In genomic region chr2:32419359-32419758, GRCm38 (mm10) we compare ENCODE assay signal across 9 mouse cellular contexts. TPM values are rescaled to one million over a fixed set of nuclear protein-coding genes. Genes with fewer than 3 reads are reported as not detected.
DNase-seq lines count a peak whose midpoint lies in the region; ATAC-seq lines count a peak whose summit lies in the region.
"Had no signal": no experiment of that assay in that cellular context is flagged by ENCODE, and none has a peak within 500 bp of the region (broad histone marks: within the 10 kb centered on the region; RNA-seq: fewer than 3 reads in every experiment).

No protein-coding gene starts in this region.

- no peaks in the 10 kb centered on the region for H3K27me3 ChIP-seq in liver, embryonic 16.5 days (ENCODE audit: control insufficient read depth, insufficient read depth, low read depth, low read length)
- H3K27me3 ChIP-seq: limb, embryonic 12.5 days had no signal

- H3K4me3 ChIP-seq in liver, embryonic 16.5 days (ENCODE audit: low read depth, low read length) = no peak overlapping the region
- H3K4me3 ChIP-seq: erythroblast, embryonic 14.5 days; limb, embryonic 12.5 days had no signal

- no peak overlapping the region for H3K9ac ChIP-seq in liver, embryonic 16.5 days (ENCODE audit: low read depth, low read length)
- H3K9ac ChIP-seq: limb, embryonic 12.5 days had no signal

- no peaks in the 10 kb centered on the region for H3K9me3 ChIP-seq in liver, embryonic 16.5 days (replicated peaks; ENCODE audit: control insufficient read depth, low read length)
- H3K9me3 ChIP-seq: limb, embryonic 12.5 days had no signal

- no peak overlapping the region for H3K4me2 ChIP-seq in liver, embryonic 16.5 days (ENCODE audit: low read depth, low read length)
- H3K4me2 ChIP-seq: limb, embryonic 12.5 days had no signal

- peaks cover 26% of the 10 kb centered on the region for H3K4me1 ChIP-seq in liver, embryonic 16.5 days (ENCODE audit: control insufficient read depth, low read depth, low read length)

- WGBS in liver, embryonic 16.5 days (ENCODE audit: insufficient replicate concordance) = 56% methylated on average over 3 of the region's 3 CpGs

- peak; percentile 57 for ATAC-seq in liver, embryonic 16.5 days (ENCODE audit: low read depth)

- peak; percentile 97 for DNase-seq in adipocyte (ENCODE audit: low spot score)
- DNase-seq in adrenal gland, postnatal 36 days = peak; percentile 89 to 90
- peak; percentile 64 to 71 for DNase-seq in heart, postnatal 14 days
- DNase-seq in left cerebral cortex, postnatal 36 days (ENCODE audit: low spot score in 2 of 2) = no peak
- DNase-seq in layer of hippocampus, adult 18-20 months (ENCODE audit: low spot score in 2 of 2) = no peak
- no peak for DNase-seq in thymus, postnatal 4 days

- intact Hi-C loops in heart, postnatal 14 days (cut with DNase I) = no loop called here
- intact Hi-C loops in left cerebral cortex, postnatal 36 days (cut with DNase I) = no loop called here

- peak overlapping the region; percentile 73 for H3K27ac ChIP-seq in liver, embryonic 16.5 days (ENCODE audit: low read length)
- H3K27ac ChIP-seq: limb, embryonic 12.5 days had no signal

- peaks cover 26% of the 10 kb centered on the region for H3K36me3 ChIP-seq in liver, embryonic 16.5 days (ENCODE audit: control insufficient read depth, insufficient read depth)

RNA-seq across cellular contexts. Expression of gene Ptges2, which starts 23.7 kb away (rescaled TPM):
- 10 to 100 TPM; 58.2 to 58.7 TPM for total RNA-seq in adrenal gland, postnatal 36 days (2021)
- 10 to 100 TPM; 65.0 to 75.7 TPM for total RNA-seq in heart, postnatal 14 days (2021)
- 9.4 and 11.0 TPM in 2 replicates for polyA plus RNA-seq in liver, embryonic 16.5 days (2015; fragmentation: Nextera tagmentation; extraction: Ambion mirVana)
- total RNA-seq in left cerebral cortex, postnatal 36 days (2021) = 10 to 100 TPM; 40.6 to 54.8 TPM
- 10 to 100 TPM; 35.1 to 41.4 TPM for total RNA-seq in layer of hippocampus, adult 18-20 months (2021)

RNA-seq across cellular contexts. Expression of gene Naif1, which starts 30.9 kb away (rescaled TPM):
- total RNA-seq in adrenal gland, postnatal 36 days (2021) = 1 to 10 TPM; 4.3 to 5.2 TPM
- 1 to 10 TPM; 3.1 to 3.4 TPM for total RNA-seq in heart, postnatal 14 days (2021)
- polyA plus RNA-seq in liver, embryonic 16.5 days (2015; fragmentation: Nextera tagmentation; extraction: Ambion mirVana) = 1.9 and 2.0 TPM in 2 replicates
- total RNA-seq in left cerebral cortex, postnatal 36 days (2021) = 1 to 10 TPM; 3.9 TPM
- total RNA-seq in layer of hippocampus, adult 18-20 months (2021) = 1 to 10 TPM; 4.6 to 4.8 TPM

RNA-seq across cellular contexts. Expression of gene Lcn2, which starts 31.3 kb away (rescaled TPM):
- 1 to 10 TPM; 1.1 to 3.9 TPM for total RNA-seq in adrenal gland, postnatal 36 days (2021)
- total RNA-seq in heart, postnatal 14 days (2021) = 1 to 10 TPM; 3.8 to 6.5 TPM
- polyA plus RNA-seq in liver, embryonic 16.5 days (2015; fragmentation: Nextera tagmentation; extraction: Ambion mirVana) = 212 and 273 TPM in 2 replicates
- total RNA-seq in left cerebral cortex, postnatal 36 days (2021) = 1 to 10 TPM in 1 of 2 experiments, under 1 TPM in 1; 0.91 to 1.8 TPM
- under 1 TPM in 1 of 2 experiments, not detected in 1; 0.51 TPM for total RNA-seq in layer of hippocampus, adult 18-20 months (2021)

RNA-seq across cellular contexts. Expression of gene Slc25a25, which starts 31.9 kb away (rescaled TPM):
- total RNA-seq in adrenal gland, postnatal 36 days (2021) = 10 to 100 TPM; 78.8 to 99.7 TPM
- 10 to 100 TPM in 1 of 2 experiments, 1 to 10 TPM in 1; 9.7 to 15.5 TPM for total RNA-seq in heart, postnatal 14 days (2021)
- 9.5 and 9.7 TPM in 2 replicates for polyA plus RNA-seq in liver, embryonic 16.5 days (2015; fragmentation: Nextera tagmentation; extraction: Ambion mirVana)
- 10 to 100 TPM; 58.5 to 60.5 TPM for total RNA-seq in left cerebral cortex, postnatal 36 days (2021)
- 10 to 100 TPM; 57.2 to 59.5 TPM for total RNA-seq in layer of hippocampus, adult 18-20 months (2021)

RNA-seq across cellular contexts. Expression of gene 1110008P14Rik, which starts 37.6 kb away (rescaled TPM):
- 100 to 1,000 TPM; 175 to 184 TPM for total RNA-seq in adrenal gland, postnatal 36 days (2021)
- total RNA-seq in heart, postnatal 14 days (2021) = 10 to 100 TPM; 45.3 to 48.2 TPM
- polyA plus RNA-seq in liver, embryonic 16.5 days (2015; fragmentation: Nextera tagmentation; extraction: Ambion mirVana) = 20.2 and 21.6 TPM in 2 replicates
- 100 to 1,000 TPM; 312 to 437 TPM for total RNA-seq in left cerebral cortex, postnatal 36 days (2021)
- total RNA-seq in layer of hippocampus, adult 18-20 months (2021) = 100 to 1,000 TPM; 153 to 155 TPM

Comparison
In these comparisons a context has a peak if more than half of its experiments do, and no peak if none do; other contexts are left out.
1. DNase-seq: peak in adipocyte (single experiment), adrenal gland, postnatal 36 days (2 of 2) and heart, postnatal 14 days (2 of 2); none in left cerebral cortex, postnatal 36 days (0 of 2), layer of hippocampus, adult 18-20 months (0 of 2) and thymus, postnatal 4 days (single experiment).